Mouse (Mus musculus) kidney, embryonic 14.5 days (tissue): ENCODE measurements around the gene Col13a1. TPM values are rescaled to one million over a fixed set of nuclear protein-coding genes. Genes with fewer than 3 reads are reported as not detected.
A peak's percentile ranks its signal among the peaks of the same experiment; 100 is the strongest.

Source experiments
- ATAC-seq: fragments of 200-750 bp; cut with Nextera tagmentation; 2 replicates; pipeline ENCODE4 v1.8.0; 2017; ENCODE audit warnings: moderate number of reproducible peaks, mild to moderate bottlenecking, moderate TSS enrichment, moderate library complexity; ENCODE audit not compliant: low FRiP score, low TSS enrichment
- H3K27ac ChIP-seq: fragments of 300-500 bp; sonication (generic); 2 replicates; pipeline ENCODE4 v1.5.1; 2014; ENCODE audit warnings: low read depth, mild to moderate bottlenecking, low read length, moderate library complexity, mixed read lengths
- H3K27me3 ChIP-seq: fragments of 300-500 bp; sonication (generic); 2 replicates; pipeline ENCODE4 v1.6.1; 2014; ENCODE audit warnings: mild to moderate bottlenecking, low read length; ENCODE audit not compliant: control insufficient read depth, insufficient read depth
- H3K36me3 ChIP-seq: fragments of 300-500 bp; sonication (generic); 2 replicates; pipeline ENCODE4 v1.6.1; 2014; ENCODE audit warnings: low read length, mixed read lengths; ENCODE audit not compliant: control insufficient read depth, insufficient read depth
- H3K4me1 ChIP-seq: fragments of 300-500 bp; sonication (generic); 2 replicates; pipeline ENCODE4 v1.6.1; 2014; ENCODE audit warnings: low read length, mixed read lengths; ENCODE audit not compliant: control insufficient read depth, insufficient read depth
- H3K4me2 ChIP-seq: fragments of 300-500 bp; sonication (generic); replicated peaks from 2 replicates; pipeline ENCODE4 v1.6.1; 2014; ENCODE audit warnings: low read depth, mild to moderate bottlenecking, low read length
- H3K4me3 ChIP-seq: fragments of 300-500 bp; sonication (generic); 2 replicates; pipeline ENCODE4 v1.5.1; 2014; ENCODE audit warnings: mild to moderate bottlenecking, low read length
- H3K9ac ChIP-seq: fragments of 300-500 bp; sonication (generic); 2 replicates; pipeline ENCODE4 v1.6.1; 2014; ENCODE audit warnings: low read depth, mild to moderate bottlenecking, low read length, moderate library complexity
- H3K9me3 ChIP-seq: fragments of 300-500 bp; sonication (generic); 2 replicates; pipeline ENCODE4 v1.6.1; 2016; ENCODE audit warnings: low read length; ENCODE audit not compliant: control insufficient read depth
- WGBS: fragments of 180-500 bp; shearing (Covaris S2); extraction: QIAGEN DNeasy Blood & Tissue Kit; methylation state at CpG from one replicate; pipeline ENCODE4 v1.1.7; 2014; 5-methylcytosine and 5-hydroxymethylcytosine counted together
- polyA plus RNA-seq: library from polyadenylated mRNA; unstranded; fragments of >200 nt; fragmentation: Nextera tagmentation; extraction: Ambion mirVana; gene quantifications from 2 replicates; pipeline ENCODE4 v1.2.1, GENCODE M21; 2014

Gene Col13a1
- polyA plus RNA-seq, 1 experiment from 2014 or later = 4.7 TPM

DNA sequence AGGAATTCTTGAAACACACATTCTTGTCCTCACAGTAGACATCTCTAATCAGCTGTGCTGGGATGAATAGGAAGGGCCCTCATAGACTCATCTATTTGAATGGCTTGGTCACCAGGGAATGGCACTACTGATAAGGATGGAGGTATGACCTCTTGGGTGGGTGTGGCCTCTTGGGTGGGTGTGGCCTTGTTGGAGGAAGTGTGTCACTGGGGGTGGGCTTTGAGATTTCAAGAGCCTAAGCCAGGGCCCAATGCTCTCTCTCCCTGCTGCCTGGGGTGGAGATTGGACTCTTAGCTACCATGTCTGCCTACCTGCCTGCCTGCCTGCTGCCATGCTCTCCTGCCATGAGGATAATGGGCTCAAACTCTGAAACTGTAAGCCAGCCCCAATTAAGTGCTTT, 53.2 kb downstream of the Col13a1 start:
- Histone ChIP-seq H3K4me1 (peaks cover 42% of the 10 kb centered on the region), H3K4me2 (no peak overlapping the region), H3K4me3 (no peak overlapping the region)

DNA sequence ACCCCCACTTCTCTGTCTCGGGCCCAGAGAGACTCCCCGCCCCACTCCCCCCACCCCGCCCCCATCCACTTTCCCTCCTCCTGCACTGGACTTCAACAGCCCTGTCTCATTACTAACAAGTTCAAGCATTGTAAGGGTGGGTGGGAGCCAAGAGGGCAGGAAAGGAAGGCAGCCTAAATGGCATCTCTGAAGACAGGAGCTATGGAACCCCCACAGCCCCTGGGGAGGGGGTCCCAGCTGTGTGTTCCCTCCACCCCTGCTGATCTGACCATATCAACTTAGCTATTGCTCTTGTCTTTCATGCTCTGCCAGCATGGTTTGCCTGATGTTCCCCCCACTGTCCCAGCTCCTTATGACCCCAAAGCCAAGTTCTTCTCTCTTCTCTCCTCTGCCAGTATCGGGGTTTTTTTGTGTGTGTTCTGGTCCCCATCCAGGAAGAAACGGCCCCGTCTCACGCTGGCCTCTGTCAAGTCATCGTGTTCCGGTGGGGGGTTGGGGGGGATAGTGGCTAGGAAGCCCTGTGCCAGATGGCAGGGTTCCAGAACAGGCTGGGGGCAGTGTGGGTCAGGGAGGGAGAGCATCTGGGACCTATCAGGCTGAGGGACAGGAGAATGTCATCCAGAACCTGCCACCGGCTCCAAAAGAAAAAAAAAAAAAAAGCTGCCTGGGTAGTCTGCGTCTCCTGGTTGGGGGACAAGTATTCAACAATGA, 58.1 kb downstream of the Col13a1 start:
- Histone ChIP-seq H3K4me3 (no peak overlapping the region), H3K9ac (0 out of 2 replicates have a peak overlapping the region, but pooled peaks have one; percentile 23)
- ATAC-seq = peak; percentile 33

More for the DNA sequence above, 53.2 kb downstream of the Col13a1 start:
- Histone ChIP-seq H3K27me3 (no peaks in the 10 kb centered on the region), H3K27ac (no peak overlapping the region), H3K36me3 (no peaks in the 10 kb centered on the region), H3K9ac (no peak overlapping the region), H3K9me3 (no peaks in the 10 kb centered on the region)
- ATAC-seq = no peak

GRCm38 (mm10) chr10:61919924-61920654, 58.8 kb downstream of the Col13a1 start:
- H3K27me3 ChIP-seq = no peaks in the 10 kb centered on the region
- H3K4me3 ChIP-seq = no peak overlapping the region
- 26% methylated on average over 13 of the region's 13 CpGs for WGBS
- peaks cover 14% of the 10 kb centered on the region for H3K9me3 ChIP-seq
- H3K4me2 ChIP-seq = peak overlapping the region; percentile 5; the same call in 1 of the 2 replicates
- peak; percentile 71 for ATAC-seq
- H3K27ac ChIP-seq = peak overlapping the region; percentile 68
- H3K4me1 ChIP-seq = peaks cover 21% of the 10 kb centered on the region
- 0 out of 2 replicates have a peak overlapping the region, but pooled peaks have one; percentile 23 for H3K9ac ChIP-seq
- no peaks in the 10 kb centered on the region for H3K36me3 ChIP-seq

More for the DNA sequence above, 58.1 kb downstream of the Col13a1 start:
- H3K9me3 ChIP-seq = peaks cover 8% of the 10 kb centered on the region; the same call in 1 of the 2 replicates
- H3K27ac ChIP-seq = peak overlapping the region; percentile 68; the same call in 1 of the 2 replicates
- peaks cover 21% of the 10 kb centered on the region for H3K4me1 ChIP-seq
- 24% methylated on average over 11 of the region's 11 CpGs for WGBS
- H3K4me2 ChIP-seq = peak overlapping the region; percentile 5; the same call in 1 of the 2 replicates
- no peaks in the 10 kb centered on the region for H3K27me3 ChIP-seq
- no peaks in the 10 kb centered on the region for H3K36me3 ChIP-seq

GRCm38 (mm10) chr10:61919496-61919895, 59.4 kb downstream of the Col13a1 start:
- no peak overlapping the region for H3K4me2 ChIP-seq

GRCm38 (mm10) chr10:61917066-61917465, 61.8 kb downstream of the Col13a1 start:
- no peaks in the 10 kb centered on the region for H3K36me3 ChIP-seq
- no peak overlapping the region for H3K27ac ChIP-seq
- H3K4me1 ChIP-seq = peaks cover 21% of the 10 kb centered on the region
- H3K9ac ChIP-seq = no peak overlapping the region
- H3K27me3 ChIP-seq = no peaks in the 10 kb centered on the region
- no peak for ATAC-seq
- no peak overlapping the region for H3K4me3 ChIP-seq
- peaks cover 18% of the 10 kb centered on the region for H3K9me3 ChIP-seq
- H3K4me2 ChIP-seq = no peak overlapping the region
- WGBS = 96% methylated on average over 12 of the region's 12 CpGs

More at GRCm38 (mm10) chr10:61919496-61919895, 59.4 kb downstream of the Col13a1 start:
- H3K36me3 ChIP-seq = no peaks in the 10 kb centered on the region
- H3K4me1 ChIP-seq = peaks cover 21% of the 10 kb centered on the region
- ATAC-seq = no peak
- no peaks in the 10 kb centered on the region for H3K27me3 ChIP-seq
- 71% methylated on average over 4 of the region's 4 CpGs for WGBS
- H3K9ac ChIP-seq = no peak overlapping the region
- H3K27ac ChIP-seq = peak overlapping the region; percentile 68
- H3K9me3 ChIP-seq = peaks cover 18% of the 10 kb centered on the region
- no peak overlapping the region for H3K4me3 ChIP-seq

DNA sequence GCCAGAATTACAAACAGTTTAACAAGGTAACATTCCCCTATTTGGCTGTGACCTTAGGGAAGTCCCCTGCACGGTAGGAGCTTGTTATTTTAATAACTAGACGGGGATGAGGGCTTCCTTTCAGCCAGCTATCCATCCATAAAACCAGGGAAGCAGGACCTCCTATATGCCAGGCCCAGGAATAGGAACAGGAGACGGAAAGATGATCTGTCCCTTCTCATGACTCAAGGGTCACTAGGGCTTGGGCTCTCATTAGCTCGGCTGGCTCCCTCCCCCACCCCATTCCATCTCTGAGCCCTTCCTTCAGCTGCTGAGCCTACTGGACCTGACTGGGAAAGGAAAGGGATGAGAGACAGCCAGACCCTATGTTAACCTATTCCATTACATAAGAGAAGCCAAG, 67.1 kb downstream of the Col13a1 start:
- Histone ChIP-seq H3K9ac (no peak overlapping the region), H3K36me3 (no peaks in the 10 kb centered on the region), H3K4me3 (no peak overlapping the region), H3K4me1 (no peaks in the 10 kb centered on the region), H3K9me3 (peaks cover 11% of the 10 kb centered on the region), H3K27me3 (no peaks in the 10 kb centered on the region), H3K4me2 (no peak overlapping the region), H3K27ac (no peak overlapping the region)
- WGBS = 9% methylated on average over 4 of the region's 4 CpGs
- peak; percentile 80 for ATAC-seq

- no peak overlapping the region for H3K9ac ChIP-seq
- no peak overlapping the region for H3K4me2 ChIP-seq
- no peaks in the 10 kb centered on the region for H3K27me3 ChIP-seq
- H3K9me3 ChIP-seq = no peaks in the 10 kb centered on the region
- no peak overlapping the region for H3K4me3 ChIP-seq
- peaks cover 10% of the 10 kb centered on the region for H3K4me1 ChIP-seq
- no peak overlapping the region for H3K27ac ChIP-seq
- ATAC-seq = no peak
- 58% methylated on average over 3 of the region's 3 CpGs for WGBS
- no peaks in the 10 kb centered on the region for H3K36me3 ChIP-seq
Observed at GRCm38 (mm10) chr10:61909004-61909403, 69.9 kb downstream of the Col13a1 start.

GRCm38 (mm10) chr10:61906226-61906625, 72.7 kb downstream of the Col13a1 start:
- Histone ChIP-seq H3K36me3 (no peaks in the 10 kb centered on the region), H3K4me2 (no peak overlapping the region), H3K4me3 (no peak overlapping the region), H3K9ac (no peak overlapping the region), H3K9me3 (no peaks in the 10 kb centered on the region), H3K27ac (0 out of 2 replicates have a peak overlapping the region, but pooled peaks have one; percentile 37), H3K27me3 (no peaks in the 10 kb centered on the region), H3K4me1 (peaks cover 10% of the 10 kb centered on the region)
- no peak for ATAC-seq
- WGBS = 26% methylated on average over 5 of the region's 5 CpGs

GRCm38 (mm10) chr10:61905308-61905707, 73.6 kb downstream of the Col13a1 start:
- 32% methylated on average over 8 of the region's 8 CpGs for whole genome bisulfite sequencing
- H3K4me1 ChIP-seq = peaks cover 10% of the 10 kb centered on the region
- H3K9ac ChIP-seq = no peak overlapping the region
- no peaks in the 10 kb centered on the region for H3K36me3 ChIP-seq
- no peaks in the 10 kb centered on the region for H3K9me3 ChIP-seq
- ATAC-seq = peak; percentile 45; the same call in 1 of the 2 replicates
- no peak overlapping the region for H3K4me2 ChIP-seq
- H3K27ac ChIP-seq = no peak overlapping the region; the same call in 1 of the 2 replicates
- no peaks in the 10 kb centered on the region for H3K27me3 ChIP-seq
- no peak overlapping the region for H3K4me3 ChIP-seq
